Mouse (Mus musculus) CH12.LX (cell line): Measurements from ENCODE around the gene Spryd4. TPM values are rescaled to one million over a fixed set of nuclear protein-coding genes. Genes with fewer than 3 reads are reported as not detected.
A peak's percentile ranks its signal among the peaks of the same experiment; 100 is the strongest.
"Not testable (repeated sequence)": the region's sequence is repeated elsewhere in the genome, so short reads cannot be mapped to it uniquely, and the experiment has no call there.

ENCODE experiments used
- DNase-seq: peaks from one replicate; pipeline ENCODE4 v3.0.0-alpha.2; 2013; ENCODE audit errors: extremely low read depth
- H3K27ac ChIP-seq: 2 replicates; pipeline ENCODE4 v1.5.1; 2012; ENCODE audit warnings: low read depth, mild to moderate bottlenecking, control low read depth, moderate library complexity; ENCODE audit not compliant: insufficient read depth
- H3K27me3 ChIP-seq: replicated peaks from 2 replicates; pipeline ENCODE3; 2012; ENCODE audit warnings: inconsistent platforms
- H3K36me3 ChIP-seq, 2 experiments: replicated peaks in 1 of 2; 2 replicates each; pipeline versions ENCODE3 to v1.6.1; 2012; ENCODE audit warnings: inconsistent platforms in 1 of 2, low read length in 1 of 2, mild to moderate bottlenecking in 1 of 2, mixed read lengths in 1 of 2, moderate library complexity in 1 of 2; ENCODE audit not compliant: control insufficient read depth in 1 of 2, insufficient read depth in 1 of 2
- H3K4me1 ChIP-seq, 2 experiments: 2 replicates each; pipeline ENCODE4 v1.6.1; 2012; ENCODE audit warnings: inconsistent platforms in 1 of 2, moderate library complexity in 1 of 2; ENCODE audit not compliant: insufficient read depth in 2 of 2, control insufficient read depth in 1 of 2
- H3K4me2 ChIP-seq: 2 replicates; pipeline ENCODE4 v1.6.1; 2012; ENCODE audit warnings: low read depth, mild to moderate bottlenecking, control low read depth; ENCODE audit not compliant: poor library complexity, insufficient read depth, severe bottlenecking
- H3K4me3 ChIP-seq, 3 experiments: fragments of 150-350 bp in 1 of 3; sonication (generic) in 1 of 3; replicated peaks in 1 of 3; 2 replicates each; pipeline versions ENCODE3 to v1.5.1; 2011 to 2012; ENCODE audit warnings: low read depth in 2 of 3, low read length in 2 of 3, mild to moderate bottlenecking in 2 of 3, moderate library complexity in 2 of 3, control low read depth in 1 of 3, improper control_type of control experiment in 1 of 3, inconsistent platforms in 1 of 3, mixed read lengths in 1 of 3; ENCODE audit not compliant: poor library complexity in 1 of 3
- H3K79me2 ChIP-seq: replicated peaks from 2 replicates; pipeline ENCODE4 v1.6.1; 2012; ENCODE audit warnings: mild to moderate bottlenecking, moderate library complexity; ENCODE audit not compliant: control insufficient read depth, poor library complexity, insufficient read depth, severe bottlenecking; ENCODE audit errors: extremely low read depth
- H3K9ac ChIP-seq: 2 replicates; pipeline ENCODE4 v1.6.1; 2012; ENCODE audit warnings: low read depth, mild to moderate bottlenecking, control low read depth, moderate library complexity; ENCODE audit not compliant: insufficient read depth
- H3K9me3 ChIP-seq: replicated peaks from 2 replicates; pipeline ENCODE3; 2012; ENCODE audit warnings: low read length, inconsistent platforms, mixed read lengths
- CTCF ChIP-seq, 2 experiments: IDR thresholded peaks in 1 of 2; conservative IDR thresholded peaks in 1 of 2; 2 replicates each; pipeline ENCODE4 v1.5.1; 2011 to 2012; ENCODE audit warnings: low read depth in 2 of 2, low read length in 2 of 2, improper control_type of control experiment in 1 of 2, inconsistent platforms in 1 of 2, mild to moderate bottlenecking in 1 of 2, moderate library complexity in 1 of 2
- ELF1 ChIP-seq: IDR thresholded peaks from 2 replicates; pipeline ENCODE4 v1.6.1; 2014; ENCODE audit warnings: low read depth, mild to moderate bottlenecking, inconsistent platforms, low read length, improper control_type of control experiment
- ETS1 ChIP-seq: conservative IDR thresholded peaks from 2 replicates; pipeline ENCODE4 v1.6.1; 2012; ENCODE audit warnings: low read depth, mild to moderate bottlenecking, inconsistent platforms, low read length, improper control_type of control experiment, moderate library complexity
- HCFC1 ChIP-seq: IDR thresholded peaks from 2 replicates; pipeline ENCODE4 v1.6.1; 2012; ENCODE audit warnings: low read depth, mild to moderate bottlenecking, inconsistent platforms, low read length, improper control_type of control experiment
- JUN ChIP-seq: IDR thresholded peaks from 2 replicates; pipeline ENCODE4 v1.6.1; 2011; ENCODE audit warnings: low read depth, mild to moderate bottlenecking, low read length, improper control_type of control experiment, moderate library complexity; ENCODE audit not compliant: insufficient read depth
- JUND ChIP-seq: conservative IDR thresholded peaks from 2 replicates; pipeline ENCODE4 v1.6.1; 2011; ENCODE audit warnings: low read depth, low read length, improper control_type of control experiment
- KAT2A ChIP-seq: IDR thresholded peaks from 2 replicates; pipeline ENCODE4 v1.6.1; 2012; ENCODE audit warnings: low read length, improper control_type of control experiment, inconsistent platforms; ENCODE audit not compliant: insufficient replicate concordance
- MEF2A ChIP-seq: IDR thresholded peaks from 2 replicates; pipeline ENCODE4 v1.6.1; 2014; ENCODE audit warnings: low read depth, mild to moderate bottlenecking, inconsistent platforms, low read length, improper control_type of control experiment, borderline replicate concordance
- NELFE ChIP-seq: IDR thresholded peaks from 2 replicates; pipeline ENCODE4 v1.6.1; 2011; ENCODE audit warnings: low read depth, low read length, improper control_type of control experiment
- NRF1 ChIP-seq: IDR thresholded peaks from 2 replicates; pipeline ENCODE4 v1.6.1; 2014; ENCODE audit warnings: low read depth, mild to moderate bottlenecking, inconsistent platforms, low read length, improper control_type of control experiment, moderate library complexity
- POLR2A ChIP-seq: IDR thresholded peaks from 2 replicates; pipeline ENCODE4 v1.6.1; 2011; ENCODE audit warnings: low read depth, mild to moderate bottlenecking, improper control_type of control experiment, low read length
- RAD21 ChIP-seq: IDR thresholded peaks from 2 replicates; pipeline ENCODE4 v1.6.1; 2011; ENCODE audit warnings: low read depth, mild to moderate bottlenecking, low read length, improper control_type of control experiment, moderate library complexity
- SIN3A ChIP-seq: IDR thresholded peaks from 2 replicates; pipeline ENCODE4 v1.6.1; 2012; ENCODE audit warnings: low read length, improper control_type of control experiment, inconsistent platforms
- SMC3 ChIP-seq: IDR thresholded peaks from 2 replicates; pipeline ENCODE4 v1.6.1; 2011; ENCODE audit warnings: low read depth, low read length, improper control_type of control experiment
- TBP ChIP-seq: conservative IDR thresholded peaks from 2 replicates; pipeline ENCODE4 v1.6.1; 2011; ENCODE audit warnings: low read depth, low read length, improper control_type of control experiment
- UBTF ChIP-seq: IDR thresholded peaks from 2 replicates; pipeline ENCODE4 v1.6.1; 2012; ENCODE audit warnings: low read depth, mild to moderate bottlenecking, inconsistent platforms, low read length, improper control_type of control experiment, moderate library complexity
- ZMIZ1 ChIP-seq: IDR thresholded peaks from 2 replicates; pipeline ENCODE4 v1.6.1; 2012; ENCODE audit warnings: low read depth, mild to moderate bottlenecking, inconsistent platforms, low read length, improper control_type of control experiment
- ZNF384 ChIP-seq: IDR thresholded peaks from 2 replicates; pipeline ENCODE4 v1.6.1; 2012; ENCODE audit warnings: low read depth, low read length, improper control_type of control experiment, inconsistent platforms
- dilution Hi-C: fragments of 300-500 bp; cut with MboI; formaldehyde crosslinking; loops from 2 replicates; pipeline ENCODE4 v1.14.3; 2020; ENCODE audit warnings: low sequenced_read_pairs; ENCODE audit not compliant: extremely low pct_unique_long_range_greater_than_20kb, extremely low pct_ligation_motif_present
- in situ Hi-C: fragments of 300-500 bp; cut with MboI; formaldehyde crosslinking; loops from 3 replicates; pipeline ENCODE4 v1.14.3; 2019; ENCODE audit warnings: low sequenced_read_pairs, low pct_ligation_motif_present, low pct_unique_long_range_greater_than_20kb, mixed read lengths
- polyA plus RNA-seq: library from polyadenylated mRNA; unstranded; fragments of >175 nt; gene quantifications from 2 replicates; pipeline ENCODE4 v1.2.1, GENCODE M21; 2012; ENCODE audit warnings: low read depth; ENCODE audit not compliant: insufficient read length
- total RNA-seq, 2 experiments: library from RNA; depleted of rRNA; stranded (reverse); fragments of 300-350 nt in 1 of 2; fragments of >200 nt in 1 of 2; gene quantifications; 2 replicates each; pipeline ENCODE4 v1.2.3; 2012 to 2014

Spryd4 gene
- total and polyA plus RNA-seq, 3 experiments = 24.2 to 50.2 (median 38.6) TPM

GRCm38 (mm10) chr10:128214981-128215380 is 3.4 kb upstream of the Spryd4 start:
- Histone ChIP-seq H3K9ac (no peak overlapping the region), H3K36me3 (peaks cover 0 to 7% of the 10 kb centered on the region in 2 experiments), H3K79me2 (peaks cover 14% of the 10 kb centered on the region)
- in situ Hi-C loops = no loop called here
- no peak for TF ChIP-seq ETS1
- TF ChIP-seq NRF1 = no peak
- peak; percentile 8 for TF ChIP-seq RAD21
- no peak for TF ChIP-seq NELFE
- 0 out of 2 replicates have a peak, but pooled peaks have one; percentile 6 for TF ChIP-seq SMC3
- no peak for TF ChIP-seq UBTF
- TF ChIP-seq CTCF (conservative IDR thresholded peaks at IDR 0.05 in 1 of 2, IDR thresholded peaks at IDR 0.05 in 1 of 2; ENCODE audit: low read depth in 2 of 2, low read length in 2 of 2) = peak in 1 of 2 experiments; percentile 33; a peak in 1 of 4 replicates
- no peak for TF ChIP-seq SIN3A
- TF ChIP-seq MEF2A = no peak
- TF ChIP-seq HCFC1 = no peak
- no peak for TF ChIP-seq KAT2A
- TF ChIP-seq, all 38 proteins: peak for 3
- no peaks in the 10 kb centered on the region for H3K9me3 ChIP-seq
- H3K4me3 ChIP-seq = no peak overlapping the region
- H3K27ac ChIP-seq = no peak overlapping the region
- no peak overlapping the region for H3K4me2 ChIP-seq
- dilution Hi-C loops = no loop called here
- no peak for DNase-seq
- peaks cover 3 to 9% of the 10 kb centered on the region in 2 experiments for H3K4me1 ChIP-seq
- H3K27me3 ChIP-seq = no peaks in the 10 kb centered on the region

GRCm38 (mm10) chr10:128214112-128214511 is 2.5 kb upstream of the Spryd4 start:
- H3K36me3 ChIP-seq, H3K4me2 ChIP-seq, H3K9ac ChIP-seq, dilution Hi-C loops, H3K27me3 ChIP-seq, DNase-seq, in situ Hi-C loops, H3K4me3 ChIP-seq, H3K9me3 ChIP-seq, H3K27ac ChIP-seq: not testable (repeated sequence)
- Histone ChIP-seq H3K79me2 (peaks cover 16% of the 10 kb centered on the region), H3K4me1 (peaks cover 5 to 18% of the 10 kb centered on the region in 2 experiments)
- peak; percentile 92 for TF ChIP-seq TBP

DNA sequence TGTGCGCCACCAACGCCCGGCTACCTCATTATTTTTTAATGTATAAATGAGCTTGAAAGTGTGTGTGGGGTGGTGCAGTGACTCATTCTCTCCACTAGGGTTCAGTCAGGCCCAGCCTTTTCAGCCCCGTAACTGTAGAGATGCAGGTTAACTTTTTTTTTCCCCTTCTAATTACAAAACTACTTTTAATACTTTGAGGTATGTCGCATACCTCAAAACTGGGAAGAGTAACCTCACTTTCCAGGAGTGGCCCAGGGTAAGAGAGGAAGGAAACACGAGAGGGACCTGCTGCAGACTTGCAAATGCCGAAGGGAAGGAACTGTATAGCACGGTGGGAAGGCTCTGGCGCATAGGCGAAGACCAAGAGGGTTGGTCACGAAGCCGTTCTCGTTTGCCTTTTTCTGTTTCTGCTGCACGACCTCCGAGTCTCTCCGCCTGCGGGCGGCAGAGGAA is 1.3 kb upstream of the Spryd4 start:
- Histone ChIP-seq H3K27me3 (no peaks in the 10 kb centered on the region), H3K4me3 (peak overlapping the region in 2 of 3 experiments; percentile 1 to 37), H3K9me3 (no peaks in the 10 kb centered on the region), H3K27ac (no peak overlapping the region), H3K4me2 (peak overlapping the region; percentile 85), H3K4me1 (peaks cover 6 to 27% of the 10 kb centered on the region in 2 experiments), H3K9ac (peak overlapping the region; percentile 58), H3K36me3 (peaks cover 0 to 14% of the 10 kb centered on the region in 2 experiments), H3K79me2 (peaks cover 16% of the 10 kb centered on the region)
- no peak for TF ChIP-seq ELF1
- peak; percentile 72 for TF ChIP-seq RAD21
- no peak for TF ChIP-seq KAT2A
- peak; percentile 50 for TF ChIP-seq SMC3
- TF ChIP-seq ZMIZ1 = no peak
- TF ChIP-seq ZNF384 = peak; percentile 87
- TF ChIP-seq CTCF (conservative IDR thresholded peaks at IDR 0.05 in 1 of 2, IDR thresholded peaks at IDR 0.05 in 1 of 2; ENCODE audit: low read depth in 2 of 2, low read length in 2 of 2) = peak; percentile 77 to 78
- TF ChIP-seq TBP = peak; percentile 82
- TF ChIP-seq JUN = no peak
- TF ChIP-seq JUND = peak; percentile 63
- TF ChIP-seq POLR2A = no peak
- dilution Hi-C loops = no loop called here
- DNase-seq = peak; percentile 69
- in situ Hi-C loops = no loop called here
